Mouse (Mus musculus): ENCODE data around the gene Park7. TPM values are rescaled to one million over a fixed set of nuclear protein-coding genes. Genes with fewer than 3 reads are reported as not detected.
"Not testable (repeated sequence)": the region's sequence is repeated elsewhere in the genome, so short reads cannot be mapped to it uniquely, and the experiment has no call there.

Park7 gene
- polyA plus RNA-seq, 1 experiment from 2014 or later: 508 TPM

DNA sequence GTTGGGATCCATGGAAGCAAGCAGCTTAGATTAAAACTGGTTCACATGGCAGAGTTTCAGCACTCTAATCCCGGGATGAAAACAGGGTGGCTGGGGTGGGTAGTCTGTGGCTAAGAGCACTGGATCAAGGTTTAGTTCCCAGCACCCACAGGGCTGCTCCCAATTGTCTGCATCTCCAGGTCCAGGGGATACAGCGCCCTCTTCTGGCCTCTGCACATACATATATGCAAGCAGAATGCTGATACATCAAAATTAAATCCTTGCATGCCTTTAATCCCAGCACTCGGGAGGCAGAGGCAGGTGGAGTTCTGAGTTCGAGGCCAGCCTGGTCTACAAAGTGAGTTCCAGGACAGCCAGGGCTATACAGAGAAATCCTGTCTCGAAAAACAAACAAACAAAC, 5.7 kb downstream of the Park7 start:
- H3K27ac ChIP-seq (replicated peaks); H3K9me3 ChIP-seq; H3K27me3 ChIP-seq (replicated peaks; ENCODE audit: low read depth, poor library complexity, severe bottlenecking); DNase-seq (ENCODE audit: low spot score): not testable (repeated sequence)
- WGBS: 75% methylated on average over 5 of the region's 5 CpGs
- H3K4me3 ChIP-seq: peak overlapping the region; percentile 95
- H3K4me1 ChIP-seq: peaks cover 24% of the 10 kb centered on the region
- peaks cover 45% of the 10 kb centered on the region for H3K36me3 ChIP-seq (replicated peaks)

DNA sequence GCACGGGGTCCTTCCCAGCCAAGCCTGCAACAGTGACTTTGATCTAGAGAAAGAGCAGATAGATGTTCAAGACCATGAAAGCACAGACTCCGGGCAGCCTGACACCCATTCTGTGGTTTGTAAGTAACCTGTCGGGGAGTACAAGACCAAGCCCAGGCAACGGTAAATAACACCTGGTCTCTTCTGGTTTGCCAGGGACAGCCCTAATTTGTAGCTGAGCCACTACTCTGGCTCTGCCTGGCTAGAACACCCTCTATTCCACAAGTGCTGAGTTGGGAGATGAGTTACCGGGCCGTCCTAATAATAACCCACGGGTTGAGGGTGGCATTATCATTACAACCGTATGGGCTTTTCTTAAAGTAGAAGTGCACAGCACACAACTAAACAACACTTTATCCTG, 7.1 kb downstream of the Park7 start:
- WGBS: 93% methylated on average over 8 of the region's 8 CpGs
- H3K9me3 ChIP-seq: no peaks in the 10 kb centered on the region
- H3K4me3 ChIP-seq: no peak overlapping the region
- H3K27me3 ChIP-seq (replicated peaks; ENCODE audit: low read depth, poor library complexity, severe bottlenecking): no peaks in the 10 kb centered on the region
- no peak overlapping the region for H3K27ac ChIP-seq (replicated peaks)
- H3K4me1 ChIP-seq: peaks cover 16% of the 10 kb centered on the region
- no peak for DNase-seq (ENCODE audit: low spot score)
- H3K36me3 ChIP-seq (replicated peaks): peaks cover 60% of the 10 kb centered on the region

DNA sequence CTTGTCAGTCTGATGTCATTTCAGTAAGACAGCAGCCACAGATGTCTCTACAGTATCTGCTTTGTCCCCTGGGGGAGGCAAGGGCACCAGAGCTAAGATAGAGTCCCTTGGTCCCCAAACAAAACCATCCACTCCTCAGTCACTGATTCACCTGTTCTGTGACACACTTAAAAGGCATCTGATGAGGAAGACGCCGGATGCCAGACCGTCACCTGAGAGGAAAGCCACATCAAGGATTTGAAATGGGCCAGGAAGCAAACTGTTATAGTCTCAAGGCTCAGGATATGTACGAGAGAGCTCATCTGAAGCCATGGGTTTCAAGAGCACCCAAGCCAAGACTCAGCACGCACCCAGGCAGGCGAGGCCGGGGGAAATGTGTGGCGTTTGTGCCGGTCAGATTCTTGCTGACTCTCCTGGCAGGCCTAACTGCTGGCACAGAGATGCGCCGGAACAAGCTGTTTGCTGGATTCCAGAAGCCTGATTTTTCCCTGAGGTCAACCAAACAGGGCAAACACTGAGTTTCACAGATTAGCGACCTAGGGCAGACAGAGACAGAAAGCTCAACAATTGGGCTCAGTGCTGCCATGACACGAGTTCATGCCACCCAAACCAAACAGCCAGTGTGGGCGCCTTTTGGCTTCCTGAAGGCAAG, 11.0 kb downstream of the Park7 start:
- DNase-seq (ENCODE audit: low spot score): no peak
- WGBS: 94% methylated on average over 14 of the region's 14 CpGs
- no peak overlapping the region for H3K4me3 ChIP-seq
- no peaks in the 10 kb centered on the region for H3K27me3 ChIP-seq (replicated peaks; ENCODE audit: low read depth, poor library complexity, severe bottlenecking)
- no peak overlapping the region for H3K27ac ChIP-seq (replicated peaks)
- H3K4me1 ChIP-seq: peaks cover 12% of the 10 kb centered on the region; the same call in 1 of the 2 replicates
- H3K9me3 ChIP-seq: no peaks in the 10 kb centered on the region
- peaks cover 95% of the 10 kb centered on the region for H3K36me3 ChIP-seq (replicated peaks)

DNA sequence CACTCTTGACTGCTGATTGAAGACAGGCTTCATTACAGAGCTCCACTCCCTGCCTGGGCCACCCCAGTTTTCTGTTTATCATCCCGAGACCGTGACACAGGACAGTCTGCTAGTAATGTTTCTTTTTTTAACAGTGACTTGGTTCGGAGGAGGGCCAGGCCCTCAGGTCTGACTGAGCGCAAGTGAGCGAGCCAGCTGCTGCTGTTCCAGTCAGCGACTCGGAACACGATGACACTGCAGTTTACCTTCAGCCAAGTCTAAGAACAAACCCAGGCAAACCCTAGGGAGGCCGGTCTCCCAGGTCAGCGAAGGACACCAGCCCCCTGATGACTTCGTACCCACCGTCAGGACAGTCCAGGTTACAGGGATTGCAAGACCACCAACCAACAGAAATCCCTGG, 12.2 kb downstream of the Park7 start:
- H3K4me1 ChIP-seq: peaks cover 6% of the 10 kb centered on the region; the same call in 1 of the 2 replicates
- peaks cover 95% of the 10 kb centered on the region for H3K36me3 ChIP-seq (replicated peaks)
- WGBS: 92% methylated on average over 12 of the region's 12 CpGs
- no peak overlapping the region for H3K4me3 ChIP-seq
- no peak for DNase-seq (ENCODE audit: low spot score)
- H3K9me3 ChIP-seq: no peaks in the 10 kb centered on the region
- no peak overlapping the region for H3K27ac ChIP-seq (replicated peaks)
- H3K27me3 ChIP-seq (replicated peaks; ENCODE audit: low read depth, poor library complexity, severe bottlenecking): no peaks in the 10 kb centered on the region

DNA sequence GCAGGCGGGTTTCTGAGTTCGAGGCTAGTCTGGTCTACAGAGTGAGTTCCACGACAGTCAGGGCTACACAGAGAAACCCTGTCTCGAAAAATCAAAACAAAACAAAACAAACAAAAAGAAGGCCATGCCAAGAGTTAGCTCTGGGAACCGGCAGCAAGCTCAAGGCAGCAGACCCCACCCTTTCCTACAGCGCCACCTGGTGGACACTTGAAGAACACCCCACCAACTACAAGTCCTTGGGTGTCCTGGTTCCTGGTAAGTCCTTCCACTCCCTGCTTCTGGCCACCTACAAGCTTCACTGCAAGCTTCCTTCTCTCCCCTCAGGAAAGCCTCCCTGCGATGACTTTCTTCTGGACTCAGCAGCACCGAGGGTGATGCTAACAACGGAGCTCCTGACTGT, 12.6 kb downstream of the Park7 start:
- no peak overlapping the region for H3K4me3 ChIP-seq
- no peaks in the 10 kb centered on the region for H3K9me3 ChIP-seq
- H3K36me3 ChIP-seq (replicated peaks): peaks cover 95% of the 10 kb centered on the region
- peak; percentile 81 for DNase-seq (ENCODE audit: low spot score)
- H3K4me1 ChIP-seq: peaks cover 6% of the 10 kb centered on the region; the same call in 1 of the 2 replicates
- WGBS: 56% methylated on average over 9 of the region's 9 CpGs
- H3K27me3 ChIP-seq (replicated peaks; ENCODE audit: low read depth, poor library complexity, severe bottlenecking): no peaks in the 10 kb centered on the region
- H3K27ac ChIP-seq (replicated peaks): no peak overlapping the region

DNA sequence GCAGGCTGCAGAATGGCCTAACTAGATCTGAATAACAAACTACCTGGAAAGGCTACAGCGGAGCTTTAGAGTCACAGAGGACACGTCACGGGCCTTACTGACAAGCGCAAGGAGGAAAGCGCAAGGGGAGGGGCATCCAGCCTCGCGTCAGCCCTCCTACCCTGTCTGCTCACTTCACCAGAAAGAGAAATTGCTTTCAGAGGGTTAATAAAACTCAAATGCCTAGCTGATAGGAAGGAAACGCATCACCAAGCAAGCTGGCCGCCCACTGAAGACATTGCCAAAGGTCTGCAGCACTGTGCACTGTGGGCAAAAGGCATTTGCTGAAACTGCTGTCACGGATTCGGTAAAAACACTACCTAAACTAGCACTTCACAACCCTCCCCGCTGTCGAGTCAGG, 13.8 kb downstream of the Park7 start:
- no peak for DNase-seq (ENCODE audit: low spot score)

DNA sequence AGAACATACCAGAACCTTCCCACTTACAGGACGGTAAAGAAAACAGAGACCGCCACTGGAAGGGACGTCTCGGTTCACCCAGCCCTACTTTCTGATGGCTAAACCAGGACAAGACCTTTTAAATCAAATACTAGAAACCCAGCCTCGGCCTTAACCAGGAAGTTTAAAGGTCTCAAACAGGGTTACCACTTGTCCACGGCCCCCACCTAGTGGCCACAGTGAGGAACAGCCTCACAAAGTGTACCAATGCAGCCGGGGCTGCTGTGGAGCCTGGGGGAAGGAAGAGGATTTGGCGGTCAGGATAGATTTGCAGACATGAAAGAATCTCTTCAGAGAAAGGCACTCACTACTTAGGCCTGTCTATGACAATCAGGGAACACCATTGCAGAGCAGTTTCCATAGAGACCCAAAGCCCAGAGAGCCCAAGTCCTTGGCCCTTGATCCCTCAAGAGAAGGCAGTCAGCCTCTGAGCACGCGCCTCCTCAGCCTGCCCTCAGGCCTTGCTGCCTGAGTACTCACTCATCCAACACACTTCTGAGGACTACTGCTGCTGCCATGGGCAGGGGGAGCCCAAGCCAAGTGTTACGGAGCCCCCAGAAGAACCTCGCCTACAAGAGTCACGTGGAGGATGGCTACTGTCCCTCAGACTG, 15.4 kb downstream of the Park7 start:
- 58% methylated on average over 13 of the region's 13 CpGs for WGBS
- DNase-seq (ENCODE audit: low spot score): peak; percentile 79
- no peak overlapping the region for H3K27ac ChIP-seq (replicated peaks)
- peaks cover 21% of the 10 kb centered on the region for H3K4me1 ChIP-seq
- no peaks in the 10 kb centered on the region for H3K9me3 ChIP-seq
- H3K4me3 ChIP-seq: no peak overlapping the region
- peaks cover 84% of the 10 kb centered on the region for H3K36me3 ChIP-seq (replicated peaks)
- H3K27me3 ChIP-seq (replicated peaks; ENCODE audit: low read depth, poor library complexity, severe bottlenecking): no peaks in the 10 kb centered on the region

More for the DNA sequence above, 13.8 kb downstream of the Park7 start:
- Histone ChIP-seq H3K4me3 (no peak overlapping the region), H3K27me3 (replicated peaks; ENCODE audit: low read depth, poor library complexity, severe bottlenecking) (no peaks in the 10 kb centered on the region), H3K27ac (replicated peaks) (no peak overlapping the region), H3K4me1 (peaks cover 12% of the 10 kb centered on the region), H3K9me3 (no peaks in the 10 kb centered on the region), H3K36me3 (replicated peaks) (peaks cover 96% of the 10 kb centered on the region)
- WGBS: 97% methylated on average over 13 of the region's 13 CpGs

DNA sequence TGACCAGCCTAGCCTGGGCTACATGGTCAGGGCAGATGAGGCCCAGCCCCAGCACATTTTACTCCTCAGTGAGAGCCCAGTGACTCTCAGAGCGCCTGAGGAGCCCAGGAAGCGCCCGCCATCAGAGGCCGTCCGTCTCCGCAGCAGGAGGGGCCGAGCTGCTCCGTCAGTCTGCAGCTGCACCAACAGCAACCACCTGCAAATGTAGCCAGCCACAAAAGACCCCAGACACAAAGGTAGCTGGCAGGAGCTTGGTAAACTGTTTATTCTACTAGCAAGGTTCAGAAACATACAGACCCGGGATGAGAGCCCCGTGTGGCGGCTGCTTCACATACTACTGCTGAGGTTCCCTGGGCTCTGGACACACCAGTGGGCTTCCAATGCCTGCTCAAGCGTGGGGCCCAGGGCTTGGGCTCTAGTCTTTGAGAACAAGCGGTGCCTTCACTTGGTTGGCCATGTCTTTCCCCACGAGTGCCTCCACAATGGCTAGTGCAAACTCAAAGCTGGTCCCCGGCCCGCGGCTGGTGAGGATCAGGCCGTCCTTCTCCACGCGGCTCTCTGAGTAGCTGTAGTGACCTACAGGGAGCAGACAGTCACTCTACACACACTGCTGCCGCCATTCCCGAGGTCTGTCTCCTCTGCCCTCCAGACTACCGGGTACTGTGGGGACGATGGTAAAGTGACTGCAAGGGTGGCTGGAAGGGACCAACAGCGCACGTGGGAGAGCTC, 17.2 kb downstream of the Park7 start:
- H3K27me3 ChIP-seq (replicated peaks; ENCODE audit: low read depth, poor library complexity, severe bottlenecking): no peaks in the 10 kb centered on the region
- H3K4me3 ChIP-seq: no peak overlapping the region
- DNase-seq (ENCODE audit: low spot score): no peak
- H3K9me3 ChIP-seq: no peaks in the 10 kb centered on the region
- peaks cover 66% of the 10 kb centered on the region for H3K36me3 ChIP-seq (replicated peaks)
- H3K27ac ChIP-seq (replicated peaks): no peak overlapping the region
- 94% methylated on average over 26 of the region's 26 CpGs for WGBS
- peaks cover 21% of the 10 kb centered on the region for H3K4me1 ChIP-seq

DNA sequence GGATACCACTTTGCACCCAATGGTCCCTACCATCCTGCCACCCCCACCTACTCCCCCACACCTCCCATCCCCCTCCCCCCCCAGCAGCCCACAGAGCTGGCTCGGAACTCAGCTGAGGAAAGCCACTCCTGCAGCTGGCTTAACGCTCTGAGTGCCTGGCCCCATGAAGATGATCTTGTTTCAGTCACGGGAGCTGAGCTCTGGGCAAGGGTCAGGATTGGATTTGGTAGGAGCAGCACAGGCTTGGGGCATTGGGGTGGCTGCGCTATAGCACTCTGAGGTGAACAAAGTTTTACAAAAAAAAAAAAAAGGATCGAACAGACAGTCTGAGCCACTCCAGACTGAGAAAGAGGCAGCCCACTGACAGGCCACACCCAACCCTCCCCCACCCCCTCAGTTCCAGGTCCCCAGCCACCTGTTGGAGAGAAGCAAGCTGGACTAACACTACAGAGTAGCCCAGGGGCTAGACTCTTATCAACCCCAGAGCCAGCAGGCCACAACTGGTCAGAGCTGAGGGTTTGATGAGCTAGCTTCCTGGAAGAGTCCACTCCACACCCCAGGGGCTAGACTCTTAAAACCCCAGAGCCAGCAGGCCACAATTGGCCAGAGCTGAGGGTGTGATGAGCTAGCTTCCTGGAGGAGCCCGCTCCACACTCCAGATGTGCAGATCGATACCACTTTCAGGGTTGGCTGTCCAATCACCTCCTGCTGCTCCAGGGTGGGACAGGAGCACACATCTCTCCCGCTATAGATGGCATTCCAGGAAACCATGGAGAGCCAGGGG, 19.3 kb downstream of the Park7 start:
- peaks cover 44% of the 10 kb centered on the region for H3K36me3 ChIP-seq (replicated peaks)
- no peaks in the 10 kb centered on the region for H3K27me3 ChIP-seq (replicated peaks; ENCODE audit: low read depth, poor library complexity, severe bottlenecking)
- DNase-seq (ENCODE audit: low spot score): no peak
- H3K27ac ChIP-seq (replicated peaks): no peak overlapping the region
- H3K4me1 ChIP-seq: peaks cover 28% of the 10 kb centered on the region
- H3K9me3 ChIP-seq: no peaks in the 10 kb centered on the region
- 73% methylated on average over 8 of the region's 8 CpGs for WGBS
- H3K4me3 ChIP-seq: no peak overlapping the region

DNA sequence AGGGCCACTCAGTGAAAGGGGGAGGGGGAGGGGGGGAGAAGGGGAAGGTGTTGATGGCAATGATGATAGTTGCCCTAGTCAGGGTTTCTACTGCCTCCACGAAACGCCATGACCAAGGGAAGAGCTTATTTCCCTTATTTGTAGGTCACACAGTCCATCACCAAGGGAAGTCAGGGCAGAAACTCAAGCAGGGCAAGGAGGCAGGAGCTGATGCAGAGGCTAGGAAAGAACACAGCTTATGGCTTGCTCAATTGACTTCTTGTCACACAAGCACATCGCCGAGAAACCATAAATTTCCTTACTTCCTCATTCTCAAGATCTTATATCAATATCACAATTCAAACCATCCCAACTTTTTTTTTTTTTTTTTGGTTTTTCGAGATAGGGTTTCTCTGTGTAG, 22.9 kb downstream of the Park7 start:
- H3K27ac ChIP-seq (replicated peaks): no peak overlapping the region
- DNase-seq (ENCODE audit: low spot score): no peak
- H3K4me3 ChIP-seq: no peak overlapping the region
- WGBS: 80% methylated on average over 5 of the region's 5 CpGs
- peaks cover 42% of the 10 kb centered on the region for H3K4me1 ChIP-seq
- no peaks in the 10 kb centered on the region for H3K27me3 ChIP-seq (replicated peaks; ENCODE audit: low read depth, poor library complexity, severe bottlenecking)
- no peaks in the 10 kb centered on the region for H3K9me3 ChIP-seq
- peaks cover 8% of the 10 kb centered on the region for H3K36me3 ChIP-seq (replicated peaks)

DNA sequence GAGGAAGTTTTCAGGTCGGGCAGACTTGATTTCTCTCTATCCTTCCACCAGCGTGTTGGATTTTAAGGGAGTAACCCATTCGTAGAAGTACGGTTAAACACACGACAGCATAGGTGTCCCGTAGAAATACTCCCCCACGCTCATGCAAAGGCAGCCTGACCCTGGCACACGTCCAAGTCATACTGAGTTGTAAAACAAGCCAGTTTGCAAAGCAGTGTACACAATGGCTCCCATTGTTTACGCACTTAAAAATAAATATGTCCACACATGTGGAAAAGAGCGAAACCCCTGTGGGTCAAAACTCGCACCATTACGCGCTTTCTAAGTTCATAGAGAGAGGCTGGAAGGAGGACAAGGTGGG, 24.3 kb downstream of the Park7 start:
- Histone ChIP-seq H3K27ac (replicated peaks) (0 out of 2 replicates have a peak overlapping the region, but pooled peaks have one; percentile 16), H3K4me3 (no peak overlapping the region), H3K4me1 (peaks cover 32% of the 10 kb centered on the region), H3K9me3 (no peaks in the 10 kb centered on the region), H3K36me3 (replicated peaks) (no peaks in the 10 kb centered on the region), H3K27me3 (replicated peaks; ENCODE audit: low read depth, poor library complexity, severe bottlenecking) (no peaks in the 10 kb centered on the region)
- WGBS: 71% methylated on average over 13 of the region's 13 CpGs
- no peak for DNase-seq (ENCODE audit: low spot score)

DNA sequence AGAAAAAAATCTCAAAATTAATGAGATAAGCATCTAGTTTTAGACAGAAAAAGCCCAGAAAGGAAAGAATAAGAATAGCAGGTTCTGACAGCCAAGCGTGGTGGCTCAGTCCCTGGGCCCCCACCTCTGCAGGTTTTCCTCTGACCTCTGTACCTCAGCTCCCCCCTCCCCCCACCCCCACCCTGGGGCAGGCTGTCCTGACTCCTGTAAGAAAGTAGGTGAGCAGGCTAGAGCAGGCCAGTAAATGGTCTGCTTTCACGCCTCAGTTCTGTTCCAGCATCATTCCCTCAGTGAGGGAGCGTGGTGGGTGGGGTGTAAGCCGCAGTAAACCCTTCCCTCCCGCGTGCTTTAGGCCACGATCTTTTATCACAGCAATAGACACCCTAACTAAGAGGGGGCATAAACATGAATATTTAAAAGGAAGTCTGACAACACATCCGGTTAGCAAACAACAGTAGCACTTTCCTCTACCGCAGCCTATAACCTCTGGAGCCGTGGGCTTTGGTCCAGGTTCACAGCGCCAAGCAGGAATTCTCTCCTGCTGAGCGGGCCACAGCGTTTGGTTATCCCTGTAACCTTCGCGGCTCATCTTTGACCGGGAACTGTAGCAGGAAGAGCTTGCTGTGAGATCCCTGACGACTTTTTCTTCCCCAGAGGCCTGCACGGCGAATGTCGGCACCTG, 24.8 kb downstream of the Park7 start:
- DNase-seq (ENCODE audit: low spot score): no peak
- no peak overlapping the region for H3K4me3 ChIP-seq
- H3K27ac ChIP-seq (replicated peaks): peak overlapping the region; percentile 40
- WGBS: 47% methylated on average over 20 of the region's 20 CpGs
- no peaks in the 10 kb centered on the region for H3K36me3 ChIP-seq (replicated peaks)
- H3K4me1 ChIP-seq: peaks cover 27% of the 10 kb centered on the region
- no peaks in the 10 kb centered on the region for H3K27me3 ChIP-seq (replicated peaks; ENCODE audit: low read depth, poor library complexity, severe bottlenecking)
- no peaks in the 10 kb centered on the region for H3K9me3 ChIP-seq

Data from embryonic facial prominence, embryonic 10.5 days (tissue).